Comparison of ENCODE assay signal across 9 mouse cellular contexts in the genomic region with DNA sequence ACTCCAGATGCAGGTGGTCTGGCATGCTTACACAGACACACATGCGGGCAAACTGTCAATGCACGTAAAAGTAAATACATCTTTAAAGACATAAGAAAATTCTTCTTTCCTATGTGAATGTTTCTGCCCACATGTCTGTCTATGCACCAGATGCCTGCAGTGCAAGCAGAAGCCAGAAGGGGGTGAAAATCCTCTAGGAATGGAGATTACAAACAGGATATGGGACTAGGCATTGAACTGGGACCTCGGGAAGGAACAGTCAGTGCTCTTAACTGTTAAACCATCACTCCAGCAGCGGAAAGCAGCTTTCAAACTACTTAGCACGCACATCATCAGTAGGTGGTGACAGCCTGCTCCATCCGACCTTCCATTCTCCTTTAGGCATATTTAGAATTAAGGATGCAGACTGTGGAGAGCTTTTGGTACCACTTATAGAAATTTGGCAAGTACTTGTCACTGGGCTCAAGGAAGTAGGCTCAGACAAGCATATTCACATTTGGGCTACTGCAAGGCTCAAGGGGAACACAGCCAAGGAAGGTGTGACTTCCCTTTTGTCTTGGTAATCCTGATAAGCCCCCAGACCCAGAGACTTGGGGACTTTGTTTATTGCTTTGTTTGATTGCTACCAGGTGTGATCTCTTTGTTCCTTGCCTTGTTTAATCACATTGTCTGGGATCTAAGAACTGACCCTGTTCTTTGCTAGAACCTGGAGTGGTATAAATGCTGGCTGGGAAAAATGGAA. TPM values are rescaled to one million over a fixed set of nuclear protein-coding genes. Genes with fewer than 3 reads are reported as not detected.
DNase-seq lines count a peak whose midpoint lies in the region; ATAC-seq and TF ChIP-seq lines count a peak whose summit lies in the region.
"Had no signal": no experiment of that assay in that cellular context is flagged by ENCODE, and none has a peak within 500 bp of the region (broad histone marks: within the 10 kb centered on the region; RNA-seq: fewer than 3 reads in every experiment).

No protein-coding gene starts in this region.

- TF ChIP-seq CTCF in liver, adult 2 months (IDR thresholded peaks at IDR 0.05; ENCODE audit: low read depth, low read length) = peak; percentile 63

- H3K9ac ChIP-seq in liver, adult 2 months (ENCODE audit: low read depth, low read length) = no peak overlapping the region
- no peak overlapping the region for H3K9ac ChIP-seq in liver, embryonic 12.5 days
- H3K9ac ChIP-seq in limb, embryonic 12.5 days (replicated peaks) = 0 out of 2 replicates have a peak overlapping the region, but pooled peaks have one; percentile 8

- DNase-seq in liver, adult 2 months (ENCODE audit: extremely low read depth, low read depth, low spot score) = peak; percentile 12
- DNase-seq in adrenal gland, adult 2 months = peak; percentile 54
- DNase-seq in fibroblast of lung, adult 2 months (ENCODE audit: low read depth) = peak; percentile 43
- DNase-seq in kidney, adult 9 months = peak; percentile 79
- DNase-seq in right cerebral cortex, postnatal 25 days = peak; percentile 70
- DNase-seq in thymus, postnatal 4 days = no peak

- H3K27ac ChIP-seq in liver, adult 2 months (replicated peaks; ENCODE audit: insufficient read depth, low read depth, low read length) = no peak overlapping the region
- H3K27ac ChIP-seq in liver, embryonic 12.5 days = no peak overlapping the region
- no peak overlapping the region for H3K27ac ChIP-seq in limb, embryonic 12.5 days
- H3K27ac ChIP-seq: macrophage had no signal

- no peaks in the 10 kb centered on the region for H3K4me1 ChIP-seq in liver, adult 2 months (ENCODE audit: control insufficient read depth, insufficient read depth, low read length)
- H3K4me1 ChIP-seq in liver, embryonic 12.5 days = no peaks in the 10 kb centered on the region
- H3K4me1 ChIP-seq in limb, embryonic 12.5 days (replicated peaks) = peaks cover 7% of the 10 kb centered on the region; the same call in 1 of the 2 replicates

- no peaks in the 10 kb centered on the region for H3K36me3 ChIP-seq in liver, adult 2 months (ENCODE audit: control insufficient read depth, insufficient read depth, low read length)
- H3K36me3 ChIP-seq in liver, embryonic 12.5 days = no peaks in the 10 kb centered on the region
- H3K36me3 ChIP-seq in limb, embryonic 12.5 days = no peaks in the 10 kb centered on the region

- no peak for TF ChIP-seq POLR2A in liver, adult 2 months (IDR thresholded peaks at IDR 0.05; ENCODE audit: extremely low read depth, insufficient read depth, low read length)

- no peak for ATAC-seq in liver, embryonic 12.5 days
- no peak for ATAC-seq in limb, embryonic 12.5 days (ENCODE audit: insufficient number of reproducible peaks, insufficient read depth, low FRiP score, low TSS enrichment, low read depth)

- H3K4me3 ChIP-seq in liver, adult 2 months (ENCODE audit: insufficient read depth, low read depth, low read length) = no peak overlapping the region
- H3K4me3 ChIP-seq in liver, embryonic 12.5 days = no peak overlapping the region
- no peak overlapping the region for H3K4me3 ChIP-seq in limb, embryonic 12.5 days (replicated peaks)

- 31% methylated on average over 6 of the region's 6 CpGs for WGBS in liver, adult 2 months
- 31% methylated on average over 6 of the region's 6 CpGs for WGBS in liver, embryonic 12.5 days (ENCODE audit: insufficient replicate concordance)
- WGBS in limb, embryonic 12.5 days = 21% methylated on average over 6 of the region's 6 CpGs

- no peaks in the 10 kb centered on the region for H3K27me3 ChIP-seq in liver, adult 2 months (ENCODE audit: control insufficient read depth, insufficient read depth, low read length)
- no peaks in the 10 kb centered on the region for H3K27me3 ChIP-seq in liver, embryonic 12.5 days (replicated peaks)
- no peaks in the 10 kb centered on the region for H3K27me3 ChIP-seq in limb, embryonic 12.5 days

- no peaks in the 10 kb centered on the region for H3K79me2 ChIP-seq in liver, adult 2 months (ENCODE audit: control insufficient read depth, insufficient read depth, low read length)

- no peak overlapping the region for H3K4me2 ChIP-seq in liver, embryonic 12.5 days
- H3K4me2 ChIP-seq in limb, embryonic 12.5 days = no peak overlapping the region

- H3K9me3 ChIP-seq in liver, embryonic 12.5 days (replicated peaks) = no peaks in the 10 kb centered on the region
- H3K9me3 ChIP-seq in limb, embryonic 12.5 days = no peaks in the 10 kb centered on the region

RNA-seq across cellular contexts. Expression of a gene that starts 18.2 kb away (rescaled TPM):
- 0.09 and 0.13 TPM in 2 replicates for total RNA-seq in liver, adult 2 months (2014; rRNA removed)
- polyA plus RNA-seq in liver, adult 2 months (2012; rRNA removed) = 0.10 and 0.20 TPM in 2 replicates
- 6.2 and 7.1 TPM in 2 replicates for polyA plus RNA-seq in liver, embryonic 12.5 days (2016; fragmentation: Nextera tagmentation; extraction: Ambion mirVana)
- not detected for total RNA-seq in adrenal gland, adult 2 months (2021)
- 0.09 and 0.15 TPM in 2 replicates for polyA plus RNA-seq in adrenal gland, adult 2 months (2012; rRNA removed)
- 0.58 and 0.76 TPM in 2 replicates for polyA plus RNA-seq in limb, embryonic 12.5 days (2016; fragmentation: Nextera tagmentation; extraction: Ambion mirVana)

RNA-seq across cellular contexts. Expression of a gene that starts 42.2 kb away (rescaled TPM):
- 149 and 196 TPM in 2 replicates for total RNA-seq in liver, adult 2 months (2014; rRNA removed)
- polyA plus RNA-seq in liver, adult 2 months (2012; rRNA removed) = 122 and 142 TPM in 2 replicates
- 250 and 266 TPM in 2 replicates for polyA plus RNA-seq in liver, embryonic 12.5 days (2016; fragmentation: Nextera tagmentation; extraction: Ambion mirVana)
- 100 to 1,000 TPM; 285 to 311 TPM for total RNA-seq in adrenal gland, adult 2 months (2021)
- 324 and 358 TPM in 2 replicates for polyA plus RNA-seq in adrenal gland, adult 2 months (2012; rRNA removed)
- 177 and 190 TPM in 2 replicates for polyA plus RNA-seq in limb, embryonic 12.5 days (2016; fragmentation: Nextera tagmentation; extraction: Ambion mirVana)

RNA-seq across cellular contexts. Expression of a gene that starts 47.4 kb away (rescaled TPM):
- total RNA-seq in liver, adult 2 months (2014; rRNA removed) = 1.1 and 2.1 TPM in 2 replicates
- 0.17 and 0.55 TPM in 2 replicates for polyA plus RNA-seq in liver, adult 2 months (2012; rRNA removed)
- polyA plus RNA-seq in liver, embryonic 12.5 days (2016; fragmentation: Nextera tagmentation; extraction: Ambion mirVana) = 2.5 and 2.7 TPM in 2 replicates
- 1 to 10 TPM; 2.5 to 3.4 TPM for total RNA-seq in adrenal gland, adult 2 months (2021)
- 0.68 and 0.98 TPM in 2 replicates for polyA plus RNA-seq in adrenal gland, adult 2 months (2012; rRNA removed)
- polyA plus RNA-seq in limb, embryonic 12.5 days (2016; fragmentation: Nextera tagmentation; extraction: Ambion mirVana) = 11.1 and 12.5 TPM in 2 replicates
